Mouse (Mus musculus) cerebral cortex, adult 2 months (tissue): Measurements from ENCODE around the gene Fam98c.

Source experiments
- WGBS: fragments of 180-500 bp; shearing (Covaris S2); methylation state at CpG from one replicate; pipeline ENCODE4 v1.1.7; 2018; 5-methylcytosine and 5-hydroxymethylcytosine counted together

Fam98c gene

GRCm38 (mm10) chr7:29155838-29156782 lies at the start of gene Fam98c:
Gene Fam98c (minus strand): TSS chr7:29156234.
- WGBS = 3% methylated on average over 66 of the region's 68 CpGs

GRCm38 (mm10) chr7:29202577-29202976 lies 46.5 kb upstream of the Fam98c start:
- WGBS = 83% methylated on average over 6 of the region's 6 CpGs

- WGBS = 100% methylated on average over 1 of the region's 1 CpGs
These were observed 38.2 kb upstream of the Fam98c start for GRCm38 (mm10) chr7:29194230-29194629.

GRCm38 (mm10) chr7:29181323-29181722 lies 25.3 kb upstream of the Fam98c start:
- WGBS = 86% methylated on average over 4 of the region's 4 CpGs

GRCm38 (mm10) chr7:29180854-29181236 lies 24.8 kb upstream of the Fam98c start:
- 24% methylated on average over 5 of the region's 5 CpGs for WGBS

GRCm38 (mm10) chr7:29180077-29180853 lies 24.2 kb upstream of the Fam98c start, which contains the start of gene Psmd8:
Gene Psmd8 (minus strand): TSS chr7:29180701.
- WGBS = under 1% methylated on average over 62 of the region's 62 CpGs

GRCm38 (mm10) chr7:29179323-29179722 lies 23.3 kb upstream of the Fam98c start:
- WGBS = 28% methylated on average over 7 of the region's 7 CpGs

GRCm38 (mm10) chr7:29178106-29178505 lies 22.1 kb upstream of the Fam98c start:
- 78% methylated on average over 4 of the region's 4 CpGs for WGBS

GRCm38 (mm10) chr7:29172390-29173016 lies 16.5 kb upstream of the Fam98c start:
- WGBS = 61% methylated on average over 32 of the region's 32 CpGs

- 13% methylated on average over 34 of the region's 34 CpGs for WGBS
These were observed 15.6 kb upstream of the Fam98c start for GRCm38 (mm10) chr7:29171562-29172097.

GRCm38 (mm10) chr7:29170755-29171561 lies 14.9 kb upstream of the Fam98c start:
- WGBS = 2% methylated on average over 42 of the region's 43 CpGs

GRCm38 (mm10) chr7:29170066-29170754 lies 14.2 kb upstream of the Fam98c start, which contains the start of the genes Ggn and Spred3:
Gene Ggn (plus strand): TSS chr7:29170210.
Gene Spred3 (minus strand): TSS chr7:29170411.
- under 1% methylated on average over 30 of the region's 30 CpGs for WGBS

- WGBS = 1% methylated on average over 36 of the region's 39 CpGs
These were observed 13.4 kb upstream of the Fam98c start for GRCm38 (mm10) chr7:29169231-29170065.

- under 1% methylated on average over 14 of the region's 14 CpGs for WGBS
These were observed 12.8 kb upstream of the Fam98c start for GRCm38 (mm10) chr7:29168791-29169230.

- 13% methylated on average over 10 of the region's 10 CpGs for WGBS
These were observed 12.2 kb upstream of the Fam98c start for GRCm38 (mm10) chr7:29168121-29168695.

- WGBS = 35% methylated on average over 19 of the region's 19 CpGs
These were observed 11.6 kb upstream of the Fam98c start for GRCm38 (mm10) chr7:29167656-29168055.

- 36% methylated on average over 9 of the region's 9 CpGs for WGBS
These were observed 6.9 kb upstream of the Fam98c start for GRCm38 (mm10) chr7:29162750-29163525.

GRCm38 (mm10) chr7:29162294-29162693 lies 6.3 kb upstream of the Fam98c start:
- 74% methylated on average over 5 of the region's 5 CpGs for WGBS
